In genomic region chr10:128526366-128527356, GRCm38 (mm10) we compare ENCODE assay signal across 8 mouse cellular contexts. TPM values are rescaled to one million over a fixed set of nuclear protein-coding genes. Genes with fewer than 3 reads are reported as not detected.
DNase-seq lines count a peak whose midpoint lies in the region; ATAC-seq and TF ChIP-seq lines count a peak whose summit lies in the region.

No protein-coding gene starts in this region.

- H3K4me3 ChIP-seq in spleen, adult 2 months (ENCODE audit: extremely low read depth, insufficient read depth, insufficient read length) = peak overlapping the region; percentile 50
- H3K4me3 ChIP-seq in forebrain, embryonic 11.5 days (ENCODE audit: low read depth, low read length) = peak overlapping the region; percentile 64
- peak overlapping the region; percentile 95 for H3K4me3 ChIP-seq in limb, embryonic 15.5 days
- H3K4me3 ChIP-seq in stomach, embryonic 14.5 days (ENCODE audit: low read depth, low read length) = peak overlapping the region; percentile 84

- H3K27me3 ChIP-seq in spleen, adult 2 months (ENCODE audit: control insufficient read depth, insufficient read depth, low read length) = no peaks in the 10 kb centered on the region
- peaks cover 22% of the 10 kb centered on the region for H3K27me3 ChIP-seq in forebrain, embryonic 11.5 days (ENCODE audit: control insufficient read depth, insufficient read depth, low read length)
- no peaks in the 10 kb centered on the region for H3K27me3 ChIP-seq in limb, embryonic 15.5 days
- H3K27me3 ChIP-seq in stomach, embryonic 14.5 days (ENCODE audit: control insufficient read depth, insufficient read depth, low read length) = 0 out of 2 replicates have a peak, but pooled peaks cover 4% of the 10 kb centered on the region

- TF ChIP-seq POLR2A in spleen, adult 2 months (IDR thresholded peaks at IDR 0.05; ENCODE audit: low read depth, low read length) = no peak

- WGBS in spleen, adult 2 months = 25% methylated on average over 28 of the region's 28 CpGs
- 32% methylated on average over 28 of the region's 28 CpGs for WGBS in forebrain, embryonic 11.5 days
- whole genome bisulfite sequencing in limb, embryonic 15.5 days = 31% methylated on average over 28 of the region's 28 CpGs
- 25% methylated on average over 28 of the region's 28 CpGs for WGBS in stomach, embryonic 14.5 days

- TF ChIP-seq CTCF in spleen, adult 2 months (IDR thresholded peaks at IDR 0.05; ENCODE audit: extremely low read depth, insufficient read depth, insufficient read length, insufficient replicate concordance) = no peak

- H3K9me3 ChIP-seq in forebrain, embryonic 11.5 days (ENCODE audit: control insufficient read depth, low read length) = no peaks in the 10 kb centered on the region
- H3K9me3 ChIP-seq in limb, embryonic 15.5 days = no peaks in the 10 kb centered on the region
- no peaks in the 10 kb centered on the region for H3K9me3 ChIP-seq in stomach, embryonic 14.5 days (ENCODE audit: control insufficient read depth, low read depth, low read length)

- H3K9ac ChIP-seq in forebrain, embryonic 11.5 days (ENCODE audit: low read length) = peak overlapping the region; percentile 65; the same call in 1 of the 2 replicates
- peak overlapping the region; percentile 23; the same call in 1 of the 2 replicates for H3K9ac ChIP-seq in limb, embryonic 15.5 days
- H3K9ac ChIP-seq in stomach, embryonic 14.5 days (replicated peaks; ENCODE audit: low read depth, low read length) = 0 out of 2 replicates have a peak overlapping the region, but pooled peaks have one; percentile 7

- H3K27ac ChIP-seq in spleen, adult 2 months (ENCODE audit: insufficient read depth, low read length) = peak overlapping the region; percentile 80
- H3K27ac ChIP-seq in forebrain, embryonic 11.5 days (ENCODE audit: low read depth, low read length) = no peak overlapping the region
- H3K27ac ChIP-seq in limb, embryonic 15.5 days = peak overlapping the region; percentile 91
- 0 out of 2 replicates have a peak overlapping the region, but pooled peaks have one; percentile 34 for H3K27ac ChIP-seq in stomach, embryonic 14.5 days (ENCODE audit: low read length)

- ATAC-seq in forebrain, embryonic 11.5 days (replicated peaks; ENCODE audit: low FRiP score) = no peak
- no peak for ATAC-seq in limb, embryonic 15.5 days (ENCODE audit: insufficient number of reproducible peaks, low FRiP score, low TSS enrichment, low read depth)
- no peak for ATAC-seq in stomach, embryonic 14.5 days (ENCODE audit: insufficient number of reproducible peaks, insufficient read depth, low FRiP score, low read depth)

- H3K4me2 ChIP-seq in forebrain, embryonic 11.5 days (ENCODE audit: low read depth, low read length, severe bottlenecking) = peak overlapping the region; percentile 99
- peak overlapping the region; percentile 92 for H3K4me2 ChIP-seq in limb, embryonic 15.5 days
- peak overlapping the region; percentile 96 for H3K4me2 ChIP-seq in stomach, embryonic 14.5 days (replicated peaks; ENCODE audit: low read depth, low read length)

- H3K4me1 ChIP-seq in spleen, adult 2 months (ENCODE audit: control insufficient read depth, insufficient read depth, insufficient read length) = no peaks in the 10 kb centered on the region
- H3K4me1 ChIP-seq in forebrain, embryonic 11.5 days (replicated peaks; ENCODE audit: control insufficient read depth, insufficient read depth, low read length) = peaks cover 4% of the 10 kb centered on the region; the same call in 1 of the 2 replicates
- H3K4me1 ChIP-seq in limb, embryonic 15.5 days = peaks cover 20% of the 10 kb centered on the region
- H3K4me1 ChIP-seq in stomach, embryonic 14.5 days (ENCODE audit: control insufficient read depth, insufficient read depth, low read length) = peaks cover 8% of the 10 kb centered on the region

- DNase-seq in spleen, adult 2 months (ENCODE audit: low read depth in 1 of 2, low spot score in 2 of 2) = no peak
- no peak for DNase-seq in spleen, adult 12 weeks (ENCODE audit: low spot score)
- no peak for DNase-seq in forebrain, embryonic 11.5 days (ENCODE audit: low spot score)
- no peak for DNase-seq in right cerebral cortex, postnatal 4 days
- DNase-seq in natural killer cell, adult 2 months (ENCODE audit: low spot score in 2 of 2) = no peak
- no peak for DNase-seq in spleen, postnatal 4 days (ENCODE audit: low spot score in 2 of 2)

- peaks cover 11% of the 10 kb centered on the region for H3K36me3 ChIP-seq in spleen, adult 2 months (ENCODE audit: control insufficient read depth, insufficient read depth, low read length)
- no peaks in the 10 kb centered on the region for H3K36me3 ChIP-seq in forebrain, embryonic 11.5 days (ENCODE audit: control insufficient read depth, insufficient read depth, low read length)
- peaks cover 10% of the 10 kb centered on the region for H3K36me3 ChIP-seq in limb, embryonic 15.5 days
- no peaks in the 10 kb centered on the region; the same call in 1 of the 2 replicates for H3K36me3 ChIP-seq in stomach, embryonic 14.5 days (ENCODE audit: control insufficient read depth, insufficient read depth, low read length)

RNA-seq across cellular contexts. Expression of gene Esyt1, which starts 1.0 kb away (rescaled TPM):
- polyA plus RNA-seq in spleen, adult 2 months (2012; rRNA removed) = 121 and 148 TPM in 2 replicates
- 15.2 and 18.1 TPM in 2 replicates for polyA plus RNA-seq in forebrain, embryonic 11.5 days (2014; fragmentation: Nextera tagmentation; extraction: Ambion mirVana)
- 42.8 and 44.9 TPM in 2 replicates for polyA plus RNA-seq in limb, embryonic 15.5 days (2015; fragmentation: Nextera tagmentation; extraction: Ambion mirVana)
- 25.8 and 28.9 TPM in 2 replicates for polyA plus RNA-seq in stomach, embryonic 14.5 days (2014; fragmentation: Nextera tagmentation; extraction: Ambion mirVana)

RNA-seq across cellular contexts. Expression of gene Zc3h10, which starts 20.9 kb away (rescaled TPM):
- polyA plus RNA-seq in spleen, adult 2 months (2012; rRNA removed) = 17.4 and 19.9 TPM in 2 replicates
- 16.3 and 17.5 TPM in 2 replicates for polyA plus RNA-seq in forebrain, embryonic 11.5 days (2014; fragmentation: Nextera tagmentation; extraction: Ambion mirVana)
- polyA plus RNA-seq in limb, embryonic 15.5 days (2015; fragmentation: Nextera tagmentation; extraction: Ambion mirVana) = 13.2 and 15.4 TPM in 2 replicates
- polyA plus RNA-seq in stomach, embryonic 14.5 days (2014; fragmentation: Nextera tagmentation; extraction: Ambion mirVana) = 8.8 and 10.7 TPM in 2 replicates

RNA-seq across cellular contexts. Expression of gene Rpl41, which starts 22.4 kb away (rescaled TPM):
- 2,135 and 2,270 TPM in 2 replicates for polyA plus RNA-seq in spleen, adult 2 months (2012; rRNA removed)
- 3,049 and 3,079 TPM in 2 replicates for polyA plus RNA-seq in forebrain, embryonic 11.5 days (2014; fragmentation: Nextera tagmentation; extraction: Ambion mirVana)
- polyA plus RNA-seq in limb, embryonic 15.5 days (2015; fragmentation: Nextera tagmentation; extraction: Ambion mirVana) = 3,349 and 4,229 TPM in 2 replicates
- 4,724 and 5,059 TPM in 2 replicates for polyA plus RNA-seq in stomach, embryonic 14.5 days (2014; fragmentation: Nextera tagmentation; extraction: Ambion mirVana)

RNA-seq across cellular contexts. Expression of gene Myl6b, which starts 28.2 kb away (rescaled TPM):
- polyA plus RNA-seq in spleen, adult 2 months (2012; rRNA removed) = 0.67 and 1.1 TPM in 2 replicates
- polyA plus RNA-seq in forebrain, embryonic 11.5 days (2014; fragmentation: Nextera tagmentation; extraction: Ambion mirVana) = 3.0 and 3.4 TPM in 2 replicates
- 4.7 and 7.4 TPM in 2 replicates for polyA plus RNA-seq in limb, embryonic 15.5 days (2015; fragmentation: Nextera tagmentation; extraction: Ambion mirVana)
- 3.2 and 3.4 TPM in 2 replicates for polyA plus RNA-seq in stomach, embryonic 14.5 days (2014; fragmentation: Nextera tagmentation; extraction: Ambion mirVana)

RNA-seq across cellular contexts. Expression of gene Myl6, which starts 32.7 kb away (rescaled TPM):
- 376 and 451 TPM in 2 replicates for polyA plus RNA-seq in spleen, adult 2 months (2012; rRNA removed)
- polyA plus RNA-seq in forebrain, embryonic 11.5 days (2014; fragmentation: Nextera tagmentation; extraction: Ambion mirVana) = 620 and 659 TPM in 2 replicates
- 1,269 and 1,341 TPM in 2 replicates for polyA plus RNA-seq in limb, embryonic 15.5 days (2015; fragmentation: Nextera tagmentation; extraction: Ambion mirVana)
- polyA plus RNA-seq in stomach, embryonic 14.5 days (2014; fragmentation: Nextera tagmentation; extraction: Ambion mirVana) = 1,824 and 1,933 TPM in 2 replicates

Comparison
In these comparisons a context has a peak if more than half of its experiments do, and no peak if none do; other contexts are left out.
1. H3K9ac ChIP-seq: peak in every context shown above with its lines; median percentile 65 in forebrain, embryonic 11.5 days; 23 in limb, embryonic 15.5 days; 7 in stomach, embryonic 14.5 days.